Mouse (Mus musculus) limb, embryonic 10.5 days (tissue): ENCODE measurements at regions not wholly inside any gene's neighbourhood (a gene's known extent, or its start where the extent isn't known, plus 50 kb on each side); places are given as distances from the start of the nearest gene placed in this dataset.
A peak's percentile ranks its signal among the peaks of the same experiment; 100 is the strongest.

Source experiments
- DNase-seq: peaks from one replicate; pipeline ENCODE4 v3.0.0-alpha.2; 2017; ENCODE audit warnings: low spot score
- H3K27ac ChIP-seq: fragments of 300-500 bp; sonication (generic); 2 replicates; pipeline ENCODE4 v1.5.1; 2016; ENCODE audit warnings: mild to moderate bottlenecking
- H3K27me3 ChIP-seq: fragments of 300-500 bp; sonication (generic); 2 replicates; pipeline ENCODE4 v1.6.1; 2016; ENCODE audit warnings: low read depth, mild to moderate bottlenecking; ENCODE audit not compliant: poor library complexity, severe bottlenecking
- H3K36me3 ChIP-seq: fragments of 300-500 bp; sonication (generic); 2 replicates; pipeline ENCODE4 v1.6.1; 2016; ENCODE audit warnings: mild to moderate bottlenecking, moderate library complexity
- H3K4me1 ChIP-seq: fragments of 300-500 bp; sonication (generic); 2 replicates; pipeline ENCODE4 v1.6.1; 2016
- H3K4me3 ChIP-seq: fragments of 300-500 bp; sonication (generic); 2 replicates; pipeline ENCODE4 v1.5.1; 2016; ENCODE audit warnings: mild to moderate bottlenecking, moderate library complexity
- H3K9me3 ChIP-seq: fragments of 300-500 bp; sonication (generic); replicated peaks from 2 replicates; pipeline ENCODE4 v1.6.1; 2016; ENCODE audit warnings: mild to moderate bottlenecking
- WGBS: fragments of 180-500 bp; shearing (Covaris S2); methylation state at CpG from one replicate; pipeline ENCODE4 v1.1.7; 2016; 5-methylcytosine and 5-hydroxymethylcytosine counted together

DNA sequence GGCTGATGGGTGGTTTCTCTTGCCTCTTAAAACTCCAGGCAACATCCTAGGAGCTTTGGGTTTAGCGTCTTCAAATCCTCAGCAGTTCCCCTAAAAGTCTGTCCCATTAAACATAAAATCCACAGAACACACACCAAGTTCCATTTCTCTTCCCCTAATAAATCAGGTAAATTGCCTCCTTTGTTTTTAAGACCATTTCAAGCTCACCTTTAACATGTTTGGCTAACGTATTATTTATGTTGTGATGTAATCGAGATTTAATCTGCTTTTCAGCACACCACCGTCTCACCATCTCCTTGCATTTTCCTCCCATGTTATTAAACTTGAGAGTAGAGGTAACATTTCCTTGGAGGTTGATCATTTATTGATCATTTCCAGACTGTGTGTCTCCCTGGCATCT, 286.6 kb upstream of the Nfe2l3 start:
- Histone ChIP-seq H3K36me3 (no peaks in the 10 kb centered on the region), H3K4me1 (peaks cover 57% of the 10 kb centered on the region), H3K27ac (peak overlapping the region; percentile 42; the same call in 1 of the 2 replicates), H3K27me3 (peaks cover 4% of the 10 kb centered on the region; the same call in 1 of the 2 replicates), H3K4me3 (no peak overlapping the region), H3K9me3 (no peaks in the 10 kb centered on the region)
- no peak for DNase-seq
- WGBS, result 55% methylated on average over 4 of the region's 4 CpGs

GRCm38 (mm10) chr6:51148821-51149220, 283.6 kb upstream of the Nfe2l3 start:
- peaks cover 42% of the 10 kb centered on the region for H3K4me1 ChIP-seq
- DNase-seq, result no peak
- H3K4me3 ChIP-seq, result no peak overlapping the region
- WGBS, result 94% methylated on average over 9 of the region's 9 CpGs
- H3K27ac ChIP-seq, result no peak overlapping the region
- H3K27me3 ChIP-seq, result peaks cover 4% of the 10 kb centered on the region; the same call in 1 of the 2 replicates
- no peaks in the 10 kb centered on the region for H3K9me3 ChIP-seq
- no peaks in the 10 kb centered on the region for H3K36me3 ChIP-seq

GRCm38 (mm10) chr6:51150066-51150465, 282.4 kb upstream of the Nfe2l3 start:
- Histone ChIP-seq H3K4me3 (no peak overlapping the region), H3K27ac (no peak overlapping the region), H3K27me3 (peaks cover 4% of the 10 kb centered on the region; the same call in 1 of the 2 replicates), H3K9me3 (no peaks in the 10 kb centered on the region), H3K36me3 (no peaks in the 10 kb centered on the region), H3K4me1 (peaks cover 36% of the 10 kb centered on the region)
- no peak for DNase-seq
- WGBS, result 82% methylated on average over 2 of the region's 2 CpGs

DNA sequence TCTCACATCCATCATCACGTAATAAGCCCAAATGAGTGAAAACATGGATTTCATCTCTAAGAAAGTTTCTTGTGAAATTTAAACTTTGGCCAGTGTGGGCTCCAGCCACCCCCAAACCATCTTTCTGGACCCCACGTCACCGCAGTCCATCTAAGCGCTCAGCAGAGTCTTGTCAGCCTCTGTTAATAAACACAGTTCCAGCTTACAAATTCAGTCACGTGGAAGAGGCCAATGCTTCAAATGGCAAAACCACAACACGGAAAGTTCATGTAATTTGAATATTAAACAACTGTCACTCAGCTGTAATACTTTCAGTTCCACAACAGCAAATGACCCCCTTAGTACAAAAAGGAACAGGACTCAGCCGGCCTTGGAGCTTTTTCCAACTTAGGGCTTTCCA, 282.0 kb upstream of the Nfe2l3 start:
- Histone ChIP-seq H3K36me3 (no peaks in the 10 kb centered on the region), H3K27me3 (peaks cover 4% of the 10 kb centered on the region; the same call in 1 of the 2 replicates), H3K4me3 (no peak overlapping the region), H3K9me3 (no peaks in the 10 kb centered on the region), H3K27ac (no peak overlapping the region), H3K4me1 (peaks cover 31% of the 10 kb centered on the region)
- DNase-seq, result no peak
- WGBS, result 94% methylated on average over 7 of the region's 7 CpGs

DNA sequence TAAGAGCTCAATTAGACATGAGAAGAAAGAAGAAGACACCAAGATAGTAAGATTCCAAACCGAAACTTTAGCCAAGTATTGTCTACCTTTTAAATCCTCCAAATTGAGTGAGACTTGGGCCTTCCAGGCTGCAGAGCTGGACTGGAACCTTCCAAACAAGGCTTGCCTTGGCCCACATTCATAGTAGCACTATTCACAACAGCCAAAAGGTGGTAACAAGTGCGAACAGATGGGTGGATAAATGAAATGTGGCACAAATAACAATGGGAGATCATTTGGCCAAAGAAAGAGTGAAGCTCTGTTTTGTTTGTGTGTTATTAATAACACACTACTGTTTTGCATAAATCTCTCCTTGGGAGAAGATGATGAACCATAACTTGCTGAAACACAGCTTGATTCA, 281.6 kb upstream of the Nfe2l3 start:
- H3K9me3 ChIP-seq, result no peaks in the 10 kb centered on the region
- peaks cover 4% of the 10 kb centered on the region; the same call in 1 of the 2 replicates for H3K27me3 ChIP-seq
- WGBS, result 91% methylated on average over 2 of the region's 2 CpGs
- peaks cover 27% of the 10 kb centered on the region for H3K4me1 ChIP-seq
- H3K36me3 ChIP-seq, result no peaks in the 10 kb centered on the region
- H3K27ac ChIP-seq, result no peak overlapping the region
- DNase-seq, result no peak
- H3K4me3 ChIP-seq, result no peak overlapping the region

GRCm38 (mm10) chr6:51156836-51157370, 275.6 kb upstream of the Nfe2l3 start:
- DNase-seq, result no peak
- no peaks in the 10 kb centered on the region for H3K27me3 ChIP-seq
- H3K36me3 ChIP-seq, result no peaks in the 10 kb centered on the region
- H3K9me3 ChIP-seq, result no peaks in the 10 kb centered on the region
- no peak overlapping the region for H3K4me3 ChIP-seq
- peak overlapping the region; percentile 34; the same call in 1 of the 2 replicates for H3K27ac ChIP-seq
- peaks cover 7% of the 10 kb centered on the region for H3K4me1 ChIP-seq
- WGBS, result 63% methylated on average over 8 of the region's 8 CpGs

GRCm38 (mm10) chr6:51161149-51161548, 271.3 kb upstream of the Nfe2l3 start:
- H3K27me3 ChIP-seq, result no peaks in the 10 kb centered on the region

GRCm38 (mm10) chr6:51162208-51163082, 270.0 kb upstream of the Nfe2l3 start:
- Histone ChIP-seq H3K36me3 (no peaks in the 10 kb centered on the region), H3K27ac (peak overlapping the region; percentile 39; the same call in 1 of the 2 replicates), H3K9me3 (no peaks in the 10 kb centered on the region), H3K4me3 (no peak overlapping the region), H3K27me3 (no peaks in the 10 kb centered on the region), H3K4me1 (peaks cover 22% of the 10 kb centered on the region)
- WGBS, result 81% methylated on average over 14 of the region's 14 CpGs
- no peak for DNase-seq

More at GRCm38 (mm10) chr6:51161149-51161548, 271.3 kb upstream of the Nfe2l3 start:
- Histone ChIP-seq H3K4me3 (no peak overlapping the region), H3K27ac (no peak overlapping the region), H3K9me3 (no peaks in the 10 kb centered on the region), H3K36me3 (no peaks in the 10 kb centered on the region), H3K4me1 (peaks cover 28% of the 10 kb centered on the region)
- WGBS, result 58% methylated on average over 6 of the region's 6 CpGs
- no peak for DNase-seq

- Histone ChIP-seq H3K4me3 (no peak overlapping the region), H3K36me3 (no peaks in the 10 kb centered on the region), H3K9me3 (no peaks in the 10 kb centered on the region), H3K27ac (peak overlapping the region; percentile 39; the same call in 1 of the 2 replicates), H3K27me3 (no peaks in the 10 kb centered on the region), H3K4me1 (peaks cover 30% of the 10 kb centered on the region)
- WGBS, result 75% methylated on average over 5 of the region's 5 CpGs
- no peak for DNase-seq
Observed at GRCm38 (mm10) chr6:51163266-51163665, 269.2 kb upstream of the Nfe2l3 start.

DNA sequence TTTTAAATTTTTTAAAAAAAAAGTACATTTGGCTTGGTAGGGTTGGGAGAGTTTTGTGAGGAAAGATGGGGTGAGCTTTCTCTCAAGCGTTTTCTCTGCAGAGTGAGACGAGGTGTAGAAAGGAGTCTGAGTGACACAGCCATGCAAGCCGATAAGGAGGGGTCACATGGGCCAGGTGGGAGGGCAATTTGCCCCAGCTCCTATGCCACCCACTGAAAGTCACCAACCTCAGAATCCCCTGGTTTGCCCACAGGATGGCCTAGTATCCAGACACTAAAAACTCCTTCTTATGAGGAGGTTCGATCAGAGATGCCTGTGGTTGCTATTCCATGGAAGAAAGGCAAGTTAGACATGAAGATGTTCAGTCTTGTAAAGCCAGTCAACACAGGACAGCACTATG, 268.6 kb upstream of the Nfe2l3 start:
- DNase-seq, result no peak
- no peaks in the 10 kb centered on the region for H3K9me3 ChIP-seq
- H3K27me3 ChIP-seq, result no peaks in the 10 kb centered on the region
- H3K36me3 ChIP-seq, result no peaks in the 10 kb centered on the region
- 65% methylated on average over 4 of the region's 4 CpGs for WGBS
- H3K4me3 ChIP-seq, result no peak overlapping the region
- peak overlapping the region; percentile 3; the same call in 1 of the 2 replicates for H3K27ac ChIP-seq
- peaks cover 36% of the 10 kb centered on the region for H3K4me1 ChIP-seq

- no peak for DNase-seq
- no peaks in the 10 kb centered on the region for H3K36me3 ChIP-seq
- H3K4me1 ChIP-seq, result peaks cover 53% of the 10 kb centered on the region
- no peaks in the 10 kb centered on the region for H3K27me3 ChIP-seq
- H3K4me3 ChIP-seq, result no peak overlapping the region
- 87% methylated on average over 5 of the region's 5 CpGs for WGBS
- H3K9me3 ChIP-seq, result no peaks in the 10 kb centered on the region
- peak overlapping the region; percentile 96; the same call in 1 of the 2 replicates for H3K27ac ChIP-seq
Observed at GRCm38 (mm10) chr6:51167028-51167427, 265.4 kb upstream of the Nfe2l3 start.

DNA sequence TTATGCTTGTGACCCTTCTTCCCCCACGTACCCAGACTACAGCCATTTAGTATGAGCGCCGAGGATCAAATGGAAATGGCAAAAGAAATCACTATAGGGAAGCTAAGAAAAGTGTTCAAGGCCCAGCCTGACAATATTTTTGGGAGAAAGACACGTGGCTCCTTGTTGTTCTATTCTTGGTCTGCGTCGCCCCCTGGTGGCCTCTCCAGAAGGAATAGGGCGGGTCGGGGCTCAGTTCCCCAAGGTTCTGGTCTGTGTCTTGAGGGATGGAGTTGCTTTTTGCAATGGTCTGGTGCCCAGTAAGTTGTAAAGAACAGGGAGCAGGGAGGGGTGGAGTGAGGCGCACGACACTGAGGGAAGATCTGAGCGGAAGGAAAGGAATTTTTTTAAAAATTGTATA, 264.4 kb upstream of the Nfe2l3 start:
- 2% methylated on average over 11 of the region's 11 CpGs for WGBS
- no peaks in the 10 kb centered on the region for H3K9me3 ChIP-seq
- no peaks in the 10 kb centered on the region for H3K36me3 ChIP-seq
- peaks cover 57% of the 10 kb centered on the region for H3K4me1 ChIP-seq
- H3K27ac ChIP-seq, result peak overlapping the region; percentile 96
- DNase-seq, result peak; percentile 94
- peak overlapping the region; percentile 47 for H3K4me3 ChIP-seq
- H3K27me3 ChIP-seq, result no peaks in the 10 kb centered on the region
